Mouse (Mus musculus) embryonic facial prominence, embryonic 11.5 days (tissue): ENCODE data around the gene Acbd4. TPM values are rescaled to one million over a fixed set of nuclear protein-coding genes. Genes with fewer than 3 reads are reported as not detected.

Source experiments
- ATAC-seq: fragments of 200-750 bp; cut with Nextera tagmentation; replicated peaks from 2 replicates; pipeline ENCODE4 v1.8.0; 2017; ENCODE audit warnings: low read depth; ENCODE audit not compliant: insufficient number of reproducible peaks, low FRiP score, low TSS enrichment
- DNase-seq: peaks from one replicate; pipeline ENCODE4 v3.0.0-alpha.2; 2015; ENCODE audit warnings: low spot score
- H3K27ac ChIP-seq: fragments of 300-500 bp; sonication (generic); replicated peaks from 2 replicates; pipeline ENCODE4 v1.5.1; 2014; ENCODE audit warnings: mild to moderate bottlenecking, low read depth, low read length, control low read depth
- H3K27me3 ChIP-seq: fragments of 300-500 bp; sonication (generic); 2 replicates; pipeline ENCODE4 v1.6.1; 2014; ENCODE audit warnings: mild to moderate bottlenecking, low read length, moderate library complexity, mixed read lengths; ENCODE audit not compliant: control insufficient read depth, insufficient read depth
- H3K36me3 ChIP-seq: fragments of 300-500 bp; sonication (generic); replicated peaks from 2 replicates; pipeline ENCODE4 v1.6.1; 2014; ENCODE audit warnings: low read depth, mild to moderate bottlenecking, low read length, moderate library complexity, mixed read lengths; ENCODE audit not compliant: control insufficient read depth, insufficient read depth
- H3K4me1 ChIP-seq: fragments of 300-500 bp; sonication (generic); 2 replicates; pipeline ENCODE4 v1.6.1; 2014; ENCODE audit warnings: low read length, mixed read lengths; ENCODE audit not compliant: control insufficient read depth, insufficient read depth
- H3K4me2 ChIP-seq: fragments of 300-500 bp; sonication (generic); 2 replicates; pipeline ENCODE4 v1.6.1; 2014; ENCODE audit warnings: low read depth, mild to moderate bottlenecking, control low read depth, low read length, moderate library complexity
- H3K4me3 ChIP-seq: fragments of 300-500 bp; sonication (generic); 2 replicates; pipeline ENCODE4 v1.5.1; 2014; ENCODE audit warnings: low read depth, low read length, control low read depth
- H3K9ac ChIP-seq: fragments of 300-500 bp; sonication (generic); replicated peaks from 2 replicates; pipeline ENCODE4 v1.6.1; 2014; ENCODE audit warnings: mild to moderate bottlenecking, control low read depth, low read length
- H3K9me3 ChIP-seq: fragments of 300-500 bp; sonication (generic); replicated peaks from 2 replicates; pipeline ENCODE4 v1.6.1; 2016; ENCODE audit warnings: mild to moderate bottlenecking, low read length, inconsistent platforms, mixed read lengths; ENCODE audit not compliant: control insufficient read depth
- WGBS: fragments of 180-500 bp; shearing (Covaris S2); extraction: QIAGEN DNeasy Blood & Tissue Kit; methylation state at CpG from one replicate; pipeline ENCODE4 v1.1.7; 2014; 5-methylcytosine and 5-hydroxymethylcytosine counted together
- polyA plus RNA-seq: library from polyadenylated mRNA; unstranded; fragments of >200 nt; fragmentation: Nextera tagmentation; extraction: Ambion mirVana; gene quantifications from 2 replicates; pipeline ENCODE4 v1.2.1, GENCODE M21; 2014

Acbd4 gene
- polyA plus RNA-seq, 1 experiment from 2014 or later, result 7.8 TPM

GRCm38 (mm10) chr11:103101866-103102501 lies 502 bp downstream of the Acbd4 start:
- Histone ChIP-seq H3K9ac (peak overlapping the region; percentile 66), H3K36me3 (no peaks in the 10 kb centered on the region), H3K4me2 (peak overlapping the region; percentile 87), H3K9me3 (no peaks in the 10 kb centered on the region), H3K27ac (no peak overlapping the region), H3K4me1 (no peaks in the 10 kb centered on the region; the same call in 1 of the 2 replicates), H3K4me3 (peak overlapping the region; percentile 51), H3K27me3 (peaks cover 29% of the 10 kb centered on the region)
- DNase-seq (peak; percentile 56), ATAC-seq (no peak)
- WGBS, result 2% methylated on average over 30 of the region's 30 CpGs

GRCm38 (mm10) chr11:103102725-103103349 lies 1.4 kb downstream of the Acbd4 start:
- DNase-seq (peak; percentile 95), ATAC-seq (peak; percentile 75)
- H3K9ac ChIP-seq, result peak overlapping the region; percentile 41
- peak overlapping the region; percentile 87 for H3K4me2 ChIP-seq
- no peaks in the 10 kb centered on the region for H3K36me3 ChIP-seq
- H3K9me3 ChIP-seq, result no peaks in the 10 kb centered on the region
- H3K4me1 ChIP-seq, result no peaks in the 10 kb centered on the region
- H3K4me3 ChIP-seq, result peak overlapping the region; percentile 36
- no peak overlapping the region for H3K27ac ChIP-seq
- under 1% methylated on average over 35 of the region's 35 CpGs for WGBS
- H3K27me3 ChIP-seq, result peaks cover 25% of the 10 kb centered on the region

GRCm38 (mm10) chr11:103103621-103104020 lies 2.1 kb downstream of the Acbd4 start:
- Histone ChIP-seq H3K9ac (no peak overlapping the region), H3K9me3 (no peaks in the 10 kb centered on the region), H3K27ac (no peak overlapping the region), H3K36me3 (no peaks in the 10 kb centered on the region), H3K4me1 (no peaks in the 10 kb centered on the region), H3K27me3 (peaks cover 22% of the 10 kb centered on the region), H3K4me3 (no peak overlapping the region), H3K4me2 (no peak overlapping the region)
- ATAC-seq (no peak), DNase-seq (no peak)
- 59% methylated on average over 8 of the region's 8 CpGs for WGBS

- ATAC-seq, result no peak
- Histone ChIP-seq H3K27ac (no peak overlapping the region), H3K4me2 (no peak overlapping the region), H3K4me1 (no peaks in the 10 kb centered on the region), H3K9ac (no peak overlapping the region), H3K36me3 (no peaks in the 10 kb centered on the region), H3K27me3 (peaks cover 20% of the 10 kb centered on the region), H3K4me3 (no peak overlapping the region), H3K9me3 (no peaks in the 10 kb centered on the region)
- 80% methylated on average over 7 of the region's 7 CpGs for WGBS
- DNase-seq, result no peak
Observed at GRCm38 (mm10) chr11:103104469-103104868, 3.0 kb downstream of the Acbd4 start.

- no peaks in the 10 kb centered on the region for H3K9me3 ChIP-seq
- H3K27ac ChIP-seq, result no peak overlapping the region
- no peak overlapping the region for H3K9ac ChIP-seq
- H3K4me2 ChIP-seq, result no peak overlapping the region
- no peak overlapping the region for H3K4me3 ChIP-seq
- peaks cover 13% of the 10 kb centered on the region for H3K27me3 ChIP-seq
- ATAC-seq, result no peak
- 35% methylated on average over 13 of the region's 14 CpGs for WGBS
- no peaks in the 10 kb centered on the region for H3K36me3 ChIP-seq
- DNase-seq, result no peak
- no peaks in the 10 kb centered on the region for H3K4me1 ChIP-seq
Observed at GRCm38 (mm10) chr11:103105180-103105725, 3.8 kb downstream of the Acbd4 start.

GRCm38 (mm10) chr11:103105810-103106209 lies 4.3 kb downstream of the Acbd4 start:
- DNase-seq (no peak), ATAC-seq (no peak)
- 78% methylated on average over 6 of the region's 6 CpGs for WGBS
- Histone ChIP-seq H3K4me3 (no peak overlapping the region), H3K27me3 (peaks cover 10% of the 10 kb centered on the region; the same call in 1 of the 2 replicates), H3K9ac (no peak overlapping the region), H3K4me1 (no peaks in the 10 kb centered on the region), H3K36me3 (no peaks in the 10 kb centered on the region), H3K4me2 (no peak overlapping the region), H3K27ac (no peak overlapping the region), H3K9me3 (no peaks in the 10 kb centered on the region)

GRCm38 (mm10) chr11:103106386-103106785 lies 4.9 kb downstream of the Acbd4 start:
- ATAC-seq (no peak), DNase-seq (no peak)
- Histone ChIP-seq H3K27ac (no peak overlapping the region), H3K4me3 (no peak overlapping the region), H3K9ac (no peak overlapping the region), H3K27me3 (peaks cover 8% of the 10 kb centered on the region; the same call in 1 of the 2 replicates), H3K36me3 (no peaks in the 10 kb centered on the region), H3K4me1 (peaks cover 1% of the 10 kb centered on the region; the same call in 1 of the 2 replicates), H3K9me3 (no peaks in the 10 kb centered on the region), H3K4me2 (no peak overlapping the region)
- 60% methylated on average over 4 of the region's 4 CpGs for WGBS

GRCm38 (mm10) chr11:103111301-103111700 lies 9.8 kb downstream of the Acbd4 start:
- no peaks in the 10 kb centered on the region for H3K36me3 ChIP-seq
- ATAC-seq (no peak), DNase-seq (no peak)
- H3K4me1 ChIP-seq, result peaks cover 8% of the 10 kb centered on the region; the same call in 1 of the 2 replicates
- peak overlapping the region; percentile 49 for H3K9ac ChIP-seq
- H3K9me3 ChIP-seq, result no peaks in the 10 kb centered on the region
- no peak overlapping the region for H3K27ac ChIP-seq
- 16% methylated on average over 10 of the region's 10 CpGs for WGBS
- H3K27me3 ChIP-seq, result peaks cover 3% of the 10 kb centered on the region; the same call in 1 of the 2 replicates
- H3K4me3 ChIP-seq, result peak overlapping the region; percentile 3; the same call in 1 of the 2 replicates
- peak overlapping the region; percentile 65 for H3K4me2 ChIP-seq
